Mouse (Mus musculus) CH12.LX (cell line): ENCODE measurements at regions not wholly inside any gene's neighbourhood (a gene's known extent, or its start where the extent isn't known, plus 50 kb on each side); places are given as distances from the start of the nearest gene placed in this dataset.

ENCODE experiments used
- DNase-seq: peaks from one replicate; pipeline ENCODE4 v3.0.0-alpha.2; 2013; ENCODE audit errors: extremely low read depth
- H3K27ac ChIP-seq: 2 replicates; pipeline ENCODE4 v1.5.1; 2012; ENCODE audit warnings: low read depth, mild to moderate bottlenecking, control low read depth, moderate library complexity; ENCODE audit not compliant: insufficient read depth
- H3K27me3 ChIP-seq: replicated peaks from 2 replicates; pipeline ENCODE3; 2012; ENCODE audit warnings: inconsistent platforms
- H3K36me3 ChIP-seq, 2 experiments: replicated peaks in 1 of 2; 2 replicates each; pipeline versions ENCODE3 to v1.6.1; 2012; ENCODE audit warnings: inconsistent platforms in 1 of 2, low read length in 1 of 2, mild to moderate bottlenecking in 1 of 2, mixed read lengths in 1 of 2, moderate library complexity in 1 of 2; ENCODE audit not compliant: control insufficient read depth in 1 of 2, insufficient read depth in 1 of 2
- H3K4me1 ChIP-seq, 2 experiments: 2 replicates each; pipeline ENCODE4 v1.6.1; 2012; ENCODE audit warnings: inconsistent platforms in 1 of 2, moderate library complexity in 1 of 2; ENCODE audit not compliant: insufficient read depth in 2 of 2, control insufficient read depth in 1 of 2
- H3K4me2 ChIP-seq: 2 replicates; pipeline ENCODE4 v1.6.1; 2012; ENCODE audit warnings: low read depth, mild to moderate bottlenecking, control low read depth; ENCODE audit not compliant: poor library complexity, insufficient read depth, severe bottlenecking
- H3K4me3 ChIP-seq, 3 experiments: fragments of 150-350 bp in 1 of 3; sonication (generic) in 1 of 3; replicated peaks in 1 of 3; 2 replicates each; pipeline versions ENCODE3 to v1.5.1; 2011 to 2012; ENCODE audit warnings: low read depth in 2 of 3, low read length in 2 of 3, mild to moderate bottlenecking in 2 of 3, moderate library complexity in 2 of 3, control low read depth in 1 of 3, improper control_type of control experiment in 1 of 3, inconsistent platforms in 1 of 3, mixed read lengths in 1 of 3; ENCODE audit not compliant: poor library complexity in 1 of 3
- H3K79me2 ChIP-seq: replicated peaks from 2 replicates; pipeline ENCODE4 v1.6.1; 2012; ENCODE audit warnings: mild to moderate bottlenecking, moderate library complexity; ENCODE audit not compliant: control insufficient read depth, poor library complexity, insufficient read depth, severe bottlenecking; ENCODE audit errors: extremely low read depth
- H3K9ac ChIP-seq: 2 replicates; pipeline ENCODE4 v1.6.1; 2012; ENCODE audit warnings: low read depth, mild to moderate bottlenecking, control low read depth, moderate library complexity; ENCODE audit not compliant: insufficient read depth
- H3K9me3 ChIP-seq: replicated peaks from 2 replicates; pipeline ENCODE3; 2012; ENCODE audit warnings: low read length, inconsistent platforms, mixed read lengths
- CTCF ChIP-seq, 2 experiments: IDR thresholded peaks in 1 of 2; conservative IDR thresholded peaks in 1 of 2; 2 replicates each; pipeline ENCODE4 v1.5.1; 2011 to 2012; ENCODE audit warnings: low read depth in 2 of 2, low read length in 2 of 2, improper control_type of control experiment in 1 of 2, inconsistent platforms in 1 of 2, mild to moderate bottlenecking in 1 of 2, moderate library complexity in 1 of 2
- E2F4 ChIP-seq: IDR thresholded peaks from 2 replicates; pipeline ENCODE4 v1.6.1; 2011; ENCODE audit warnings: low read depth, low read length, improper control_type of control experiment; ENCODE audit not compliant: insufficient replicate concordance
- ELF1 ChIP-seq: IDR thresholded peaks from 2 replicates; pipeline ENCODE4 v1.6.1; 2014; ENCODE audit warnings: low read depth, mild to moderate bottlenecking, inconsistent platforms, low read length, improper control_type of control experiment
- ETS1 ChIP-seq: conservative IDR thresholded peaks from 2 replicates; pipeline ENCODE4 v1.6.1; 2012; ENCODE audit warnings: low read depth, mild to moderate bottlenecking, inconsistent platforms, low read length, improper control_type of control experiment, moderate library complexity
- HCFC1 ChIP-seq: IDR thresholded peaks from 2 replicates; pipeline ENCODE4 v1.6.1; 2012; ENCODE audit warnings: low read depth, mild to moderate bottlenecking, inconsistent platforms, low read length, improper control_type of control experiment
- JUN ChIP-seq: IDR thresholded peaks from 2 replicates; pipeline ENCODE4 v1.6.1; 2011; ENCODE audit warnings: low read depth, mild to moderate bottlenecking, low read length, improper control_type of control experiment, moderate library complexity; ENCODE audit not compliant: insufficient read depth
- JUND ChIP-seq: conservative IDR thresholded peaks from 2 replicates; pipeline ENCODE4 v1.6.1; 2011; ENCODE audit warnings: low read depth, low read length, improper control_type of control experiment
- KAT2A ChIP-seq: IDR thresholded peaks from 2 replicates; pipeline ENCODE4 v1.6.1; 2012; ENCODE audit warnings: low read length, improper control_type of control experiment, inconsistent platforms; ENCODE audit not compliant: insufficient replicate concordance
- MAX ChIP-seq: IDR thresholded peaks from 2 replicates; pipeline ENCODE4 v1.6.1; 2011; ENCODE audit warnings: low read length, improper control_type of control experiment
- MAZ ChIP-seq: IDR thresholded peaks from 2 replicates; pipeline ENCODE4 v1.6.1; 2012; ENCODE audit warnings: low read depth, mild to moderate bottlenecking, inconsistent platforms, low read length, improper control_type of control experiment, moderate library complexity
- MYC ChIP-seq: IDR thresholded peaks from 2 replicates; pipeline ENCODE4 v1.6.1; 2011; ENCODE audit warnings: low read depth, mild to moderate bottlenecking, improper control_type of control experiment, low read length
- NELFE ChIP-seq: IDR thresholded peaks from 2 replicates; pipeline ENCODE4 v1.6.1; 2011; ENCODE audit warnings: low read depth, low read length, improper control_type of control experiment
- PAX5 ChIP-seq: IDR thresholded peaks from 2 replicates; pipeline ENCODE4 v1.6.1; 2012; ENCODE audit warnings: low read length, inconsistent platforms, mixed read lengths
- POLR2AphosphoS2 ChIP-seq: IDR thresholded peaks from 2 replicates; pipeline ENCODE4 v1.6.1; 2011; ENCODE audit warnings: low read depth, low read length, improper control_type of control experiment
- RCOR1 ChIP-seq: conservative IDR thresholded peaks from 2 replicates; pipeline ENCODE4 v1.6.1; 2012; ENCODE audit warnings: low read depth, mild to moderate bottlenecking, inconsistent platforms, low read length, improper control_type of control experiment
- SIN3A ChIP-seq: IDR thresholded peaks from 2 replicates; pipeline ENCODE4 v1.6.1; 2012; ENCODE audit warnings: low read length, improper control_type of control experiment, inconsistent platforms
- TBP ChIP-seq: conservative IDR thresholded peaks from 2 replicates; pipeline ENCODE4 v1.6.1; 2011; ENCODE audit warnings: low read depth, low read length, improper control_type of control experiment
- TCF12 ChIP-seq: IDR thresholded peaks from 2 replicates; pipeline ENCODE4 v1.6.1; 2014; ENCODE audit warnings: low read depth, mild to moderate bottlenecking, inconsistent platforms, low read length, improper control_type of control experiment
- UBTF ChIP-seq: IDR thresholded peaks from 2 replicates; pipeline ENCODE4 v1.6.1; 2012; ENCODE audit warnings: low read depth, mild to moderate bottlenecking, inconsistent platforms, low read length, improper control_type of control experiment, moderate library complexity
- ZKSCAN1 ChIP-seq: IDR thresholded peaks from 2 replicates; pipeline ENCODE4 v1.6.1; 2012; ENCODE audit warnings: low read depth, inconsistent platforms, low read length, improper control_type of control experiment, borderline replicate concordance
- ZMIZ1 ChIP-seq: IDR thresholded peaks from 2 replicates; pipeline ENCODE4 v1.6.1; 2012; ENCODE audit warnings: low read depth, mild to moderate bottlenecking, inconsistent platforms, low read length, improper control_type of control experiment
- ZNF384 ChIP-seq: IDR thresholded peaks from 2 replicates; pipeline ENCODE4 v1.6.1; 2012; ENCODE audit warnings: low read depth, low read length, improper control_type of control experiment, inconsistent platforms
- dilution Hi-C: fragments of 300-500 bp; cut with MboI; formaldehyde crosslinking; loops from 2 replicates; pipeline ENCODE4 v1.14.3; 2020; ENCODE audit warnings: low sequenced_read_pairs; ENCODE audit not compliant: extremely low pct_unique_long_range_greater_than_20kb, extremely low pct_ligation_motif_present
- in situ Hi-C: fragments of 300-500 bp; cut with MboI; formaldehyde crosslinking; loops from 3 replicates; pipeline ENCODE4 v1.14.3; 2019; ENCODE audit warnings: low sequenced_read_pairs, low pct_ligation_motif_present, low pct_unique_long_range_greater_than_20kb, mixed read lengths

DNA sequence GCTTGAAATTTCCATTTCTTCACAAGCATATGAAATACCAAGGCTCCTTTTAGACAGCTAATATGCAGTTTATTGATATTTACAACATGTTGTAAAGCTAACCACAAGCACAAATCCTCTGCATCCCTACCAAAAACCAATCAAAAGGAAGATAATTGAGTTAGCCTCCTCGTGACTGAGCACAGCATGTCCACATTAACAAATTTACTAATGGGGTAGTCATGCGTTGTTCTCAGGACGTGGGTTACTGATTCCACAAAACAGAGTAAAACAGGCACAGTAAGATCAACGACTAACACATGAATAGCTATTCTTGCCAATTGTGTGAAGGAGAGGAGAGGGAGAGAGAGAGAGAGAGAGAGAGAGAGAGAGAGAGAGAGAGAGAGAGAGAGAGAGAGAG, 169.3 kb upstream of the Lyplal1 start:
- dilution Hi-C loops = no loop called here
- Histone ChIP-seq H3K9ac (no peak overlapping the region), H3K79me2 (no peaks in the 10 kb centered on the region), H3K36me3 (no peaks in the 10 kb centered on the region), H3K27ac (no peak overlapping the region), H3K4me1 (no peaks in the 10 kb centered on the region), H3K4me2 (no peak overlapping the region), H3K9me3 (peaks cover 46% of the 10 kb centered on the region), H3K27me3 (no peaks in the 10 kb centered on the region), H3K4me3 (no peak overlapping the region)
- in situ Hi-C loops = no loop called here
- DNase-seq = no peak
- no peak for TF ChIP-seq ELF1
- no peak for TF ChIP-seq RCOR1
- TF ChIP-seq MAX = no peak
- no peak for TF ChIP-seq SIN3A
- TF ChIP-seq KAT2A = no peak

DNA sequence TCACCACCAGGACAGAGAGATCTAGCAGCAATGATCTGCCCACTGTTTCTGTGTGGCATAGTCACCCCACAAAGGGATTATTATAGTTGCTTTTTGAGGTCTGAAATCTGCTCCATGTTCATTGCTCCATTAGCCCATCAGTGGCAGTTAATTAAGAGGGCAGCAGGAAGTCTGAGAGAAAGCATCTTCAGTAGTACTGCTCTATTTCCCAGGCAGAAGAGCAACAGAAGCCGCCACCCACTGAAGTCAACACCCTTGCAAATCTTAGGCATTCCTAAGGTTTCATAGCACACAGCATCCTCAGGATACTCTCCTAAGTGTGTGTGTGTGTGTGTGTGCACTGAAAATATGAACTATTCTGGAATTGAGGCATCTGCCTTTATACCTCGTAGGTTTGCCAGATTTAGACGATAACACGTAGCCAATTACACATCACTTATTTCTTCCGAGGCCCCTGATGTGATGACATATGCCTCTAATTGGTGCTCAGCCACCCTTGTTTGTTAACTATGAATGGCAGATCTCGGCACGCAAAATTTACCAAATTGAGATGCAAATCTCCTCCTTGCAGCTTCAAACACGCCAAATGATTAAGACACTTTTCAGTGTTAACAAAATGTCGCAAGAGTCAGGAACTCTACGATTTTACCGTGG, 161.0 kb upstream of the Lyplal1 start:
- Histone ChIP-seq H3K79me2 (no peaks in the 10 kb centered on the region), H3K36me3 (no peaks in the 10 kb centered on the region), H3K4me3 (no peak overlapping the region), H3K27ac (no peak overlapping the region), H3K9ac (no peak overlapping the region)
- no peak for DNase-seq
- in situ Hi-C loops = no loop called here
- TF ChIP-seq TBP = no peak
- TF ChIP-seq JUN = no peak
- TF ChIP-seq POLR2AphosphoS2 = no peak
- no peak for TF ChIP-seq JUND
- no peak for TF ChIP-seq MAZ
- no peak for TF ChIP-seq MYC
- no peak for TF ChIP-seq ZMIZ1
- TF ChIP-seq UBTF = no peak
- no peak for TF ChIP-seq ZKSCAN1
- no peak for TF ChIP-seq CTCF (conservative IDR thresholded peaks at IDR 0.05 in 1 of 2, IDR thresholded peaks at IDR 0.05 in 1 of 2; ENCODE audit: low read depth in 2 of 2, low read length in 2 of 2)
- TF ChIP-seq PAX5 = no peak
- no peak for TF ChIP-seq KAT2A
- no peak for TF ChIP-seq E2F4
- TF ChIP-seq ZNF384 = no peak
- no peak for TF ChIP-seq ETS1
- no peak for TF ChIP-seq NELFE
- TF ChIP-seq HCFC1 = no peak
- TF ChIP-seq TCF12 = no peak
- TF ChIP-seq MAX = no peak
- TF ChIP-seq SIN3A = no peak
- TF ChIP-seq, all 38 proteins: peak for 0
- dilution Hi-C loops = no loop called here
- Histone ChIP-seq H3K9me3 (peaks cover 57% of the 10 kb centered on the region), H3K27me3 (no peaks in the 10 kb centered on the region), H3K4me1 (no peaks in the 10 kb centered on the region), H3K4me2 (no peak overlapping the region)
